Mouse (Mus musculus) granulocyte monocyte progenitor cell, adult 5-6 weeks (primary cell): ENCODE results near the gene Fbxl13. TPM values are rescaled to one million over a fixed set of nuclear protein-coding genes. Genes with fewer than 3 reads are reported as not detected.

Experiments used
- ATAC-seq: replicated peaks from 2 replicates; pipeline ENCODE4 v1.8.0; 2016; ENCODE audit warnings: mild to moderate bottlenecking, moderate TSS enrichment, inconsistent platforms; ENCODE audit not compliant: poor library complexity, severe bottlenecking
- total RNA-seq, 2 experiments: library from RNA; stranded (forward) in 1 of 2; stranded (reverse) in 1 of 2; fragments of 200-712, 200-1000 nt in 1 of 2; fragments of >200 nt in 1 of 2; fragmentation: Nextera tagmentation in 1 of 2; gene quantifications; 2 replicates each; pipeline ENCODE4 v1.2.3; 2014 to 2017

Gene Fbxl13
- total RNA-seq (2014; fragmentation: Nextera tagmentation) (not detected in 2 replicates), total RNA-seq (2017) (0.43 TPM in 1 of 2 replicates, not detected in the other)

DNA sequence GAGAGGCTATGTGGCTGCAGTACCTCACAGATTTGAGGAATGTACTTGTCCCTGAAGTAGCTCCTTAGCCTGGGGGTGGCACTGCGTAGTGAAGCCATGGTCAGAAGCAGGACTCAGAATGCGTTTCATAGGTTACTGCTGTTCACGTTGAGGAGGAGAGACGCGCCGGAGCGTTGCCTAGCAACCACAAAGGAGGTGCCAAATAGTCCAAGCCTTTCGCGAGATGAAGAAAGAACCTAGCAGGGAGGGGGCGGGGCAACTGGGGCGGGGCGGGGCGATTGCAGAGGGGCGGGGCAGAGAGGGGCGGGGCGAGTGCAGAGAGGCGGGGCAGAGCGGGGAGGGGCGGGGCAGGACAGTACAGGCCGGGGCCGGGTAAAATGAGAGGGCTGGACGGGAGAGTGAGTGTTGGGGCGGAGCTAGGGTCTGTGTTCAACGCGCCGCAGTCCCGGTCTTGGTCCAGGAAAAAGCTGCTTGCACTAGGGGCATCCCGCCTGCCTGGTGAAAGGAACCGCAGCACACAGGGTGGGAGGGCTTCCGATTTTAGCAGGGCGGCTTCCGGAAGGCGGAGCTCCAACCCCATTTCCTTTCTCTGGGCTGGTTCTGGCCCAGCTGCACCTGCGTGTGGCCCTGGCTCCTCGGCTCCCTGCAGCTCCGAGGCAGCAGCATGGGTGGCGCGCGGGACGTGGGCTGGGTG lies at the start of gene Fbxl13, which contains the start of gene Armc10:
Fbxl13 (minus strand) TSS at position 196 of the 694 bp plus-strand sequence.
Armc10 (plus strand) TSS at position 375 of the 694 bp plus-strand sequence.
- peak; percentile 87 for ATAC-seq

DNA sequence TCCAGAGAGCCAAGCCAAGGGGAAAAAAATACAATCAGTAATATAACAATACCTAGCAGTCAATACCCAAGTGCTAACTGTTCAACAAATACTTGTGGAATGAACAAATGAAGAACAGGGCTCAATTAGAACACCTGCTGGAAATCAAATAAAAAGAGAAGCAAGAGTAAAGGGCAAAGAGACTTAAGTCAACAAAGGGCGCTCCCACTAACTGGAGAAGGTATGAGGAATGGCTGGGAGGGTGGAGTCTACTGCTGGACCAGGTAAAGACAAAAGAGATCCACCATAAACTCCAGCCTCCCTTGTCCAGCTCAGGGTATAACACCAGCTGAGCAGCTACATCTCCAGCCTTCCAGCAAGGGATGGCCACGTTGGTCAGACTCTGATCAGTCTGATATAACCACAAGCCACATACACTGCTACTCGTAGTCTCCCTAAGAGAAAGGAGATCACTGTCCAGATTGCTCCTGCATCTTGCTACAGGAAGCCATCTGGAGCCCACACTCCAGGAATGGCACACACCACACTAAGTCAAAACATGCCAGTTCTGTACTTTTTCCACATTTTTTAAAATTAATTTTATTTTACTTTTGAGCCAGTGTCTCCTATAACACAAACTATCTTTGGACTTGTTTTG lies 49.5 kb upstream of the Fbxl13 start:
- no peak for ATAC-seq

DNA sequence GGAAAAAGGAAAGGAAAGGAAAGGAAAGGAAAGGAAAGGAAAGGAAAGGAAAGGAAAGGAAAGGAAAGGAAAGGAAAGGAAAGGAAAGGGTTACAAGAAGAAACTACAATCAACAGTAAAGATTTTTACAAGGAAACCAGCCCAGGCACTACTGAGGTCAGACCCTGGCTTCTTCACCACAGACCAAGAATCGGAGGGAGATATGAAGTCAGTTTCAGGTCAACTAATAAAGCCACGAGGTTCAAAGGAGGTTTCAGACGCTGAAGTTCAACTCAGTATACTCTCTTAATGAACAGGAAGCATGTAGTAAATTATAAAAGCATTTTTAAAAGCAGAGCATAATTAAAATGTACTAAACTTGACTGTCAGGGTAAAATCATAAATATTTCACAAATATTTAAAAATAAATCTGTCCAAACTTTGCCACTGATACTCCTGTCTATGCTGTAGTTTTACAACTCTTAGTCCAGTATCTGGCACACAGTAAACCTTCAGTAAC lies 48.0 kb upstream of the Fbxl13 start:
- ATAC-seq, result no peak

GRCm38 (mm10) chr5:21692230-21692629 lies 46.8 kb upstream of the Fbxl13 start:
- peak; percentile 17; the same call in 1 of the 2 replicates for ATAC-seq

DNA sequence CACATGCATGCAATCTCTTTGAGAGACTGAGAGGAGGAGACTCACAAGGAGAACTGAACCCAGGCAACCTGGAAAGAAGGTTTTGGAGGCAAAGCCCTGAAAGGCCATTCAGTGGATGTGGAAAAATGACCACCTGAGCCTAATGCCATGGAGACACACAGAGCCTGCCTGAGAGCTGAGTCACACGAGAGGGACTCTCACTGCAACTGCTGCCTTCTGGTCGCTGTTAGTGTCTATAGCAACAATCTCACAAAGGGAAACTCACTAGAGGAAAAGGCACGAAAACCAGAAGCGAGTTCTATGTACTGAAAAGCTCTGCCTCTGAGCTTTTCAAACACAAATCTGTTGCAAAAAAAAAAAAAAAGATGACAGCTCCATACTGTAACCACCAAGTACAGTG lies 41.6 kb upstream of the Fbxl13 start:
- peak; percentile 33; the same call in 1 of the 2 replicates for ATAC-seq

- no peak for ATAC-seq
Observed at GRCm38 (mm10) chr5:21685001-21685400, 39.6 kb upstream of the Fbxl13 start.

DNA sequence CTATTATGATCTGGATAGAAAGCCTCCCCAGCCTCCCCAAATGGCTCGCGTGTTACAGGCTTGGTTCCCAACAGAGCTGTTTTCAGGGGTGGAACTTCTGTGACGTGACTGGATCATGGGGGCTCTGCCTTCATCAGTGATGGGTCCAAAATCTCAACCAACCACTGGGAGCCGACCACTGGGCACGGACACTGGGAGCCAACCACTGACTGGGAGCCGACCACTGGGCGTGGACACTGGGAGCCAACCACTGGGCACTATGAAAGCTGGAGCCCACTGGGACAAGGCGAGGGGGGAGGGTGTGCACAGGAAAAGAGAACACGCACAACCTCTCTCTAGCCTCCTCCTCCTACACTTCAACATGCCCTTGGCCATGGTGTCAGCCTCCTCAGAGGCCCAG lies 38.4 kb upstream of the Fbxl13 start:
- ATAC-seq, result no peak

GRCm38 (mm10) chr5:21680940-21681339 lies 35.5 kb upstream of the Fbxl13 start:
- no peak for ATAC-seq

DNA sequence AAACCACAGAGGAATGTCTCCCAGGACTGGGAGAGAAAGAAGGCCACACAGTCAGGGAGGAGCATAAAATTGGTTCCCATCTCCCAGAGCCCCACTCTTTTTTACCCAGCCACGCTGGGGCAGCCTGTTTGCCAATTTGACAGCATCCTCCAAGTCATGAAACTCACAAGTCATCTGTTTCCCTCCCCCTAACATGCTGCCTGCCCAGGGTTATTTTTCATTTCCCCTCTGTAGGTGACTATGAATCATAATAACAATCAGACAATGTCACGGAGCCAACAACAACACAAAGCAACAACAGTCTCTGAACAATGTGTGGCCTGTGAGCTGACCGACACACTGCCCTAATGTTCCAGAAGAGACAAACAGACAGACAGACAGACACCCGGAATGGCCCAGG lies 34.6 kb upstream of the Fbxl13 start:
- no peak for ATAC-seq

DNA sequence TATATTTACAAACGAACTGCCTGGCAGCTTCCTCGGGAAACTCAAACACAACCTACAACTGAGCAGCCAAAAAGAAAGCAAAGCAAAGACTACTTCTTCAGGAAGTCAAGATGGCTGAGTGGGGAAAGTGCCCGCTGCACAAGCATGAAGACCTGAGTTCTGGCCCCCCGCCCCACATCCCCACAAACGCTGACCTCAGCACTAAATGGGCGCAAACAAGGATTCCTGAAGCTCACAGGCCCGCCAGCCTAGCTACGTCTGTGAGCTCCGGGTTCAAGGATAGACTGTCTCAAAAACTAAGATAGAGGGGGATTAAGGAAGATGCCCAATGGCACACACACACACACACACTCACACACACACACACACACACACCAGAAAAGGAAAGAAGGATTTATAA lies 32.9 kb upstream of the Fbxl13 start:
- ATAC-seq, result no peak

GRCm38 (mm10) chr5:21677939-21678338 lies 32.5 kb upstream of the Fbxl13 start:
- ATAC-seq, result no peak

DNA sequence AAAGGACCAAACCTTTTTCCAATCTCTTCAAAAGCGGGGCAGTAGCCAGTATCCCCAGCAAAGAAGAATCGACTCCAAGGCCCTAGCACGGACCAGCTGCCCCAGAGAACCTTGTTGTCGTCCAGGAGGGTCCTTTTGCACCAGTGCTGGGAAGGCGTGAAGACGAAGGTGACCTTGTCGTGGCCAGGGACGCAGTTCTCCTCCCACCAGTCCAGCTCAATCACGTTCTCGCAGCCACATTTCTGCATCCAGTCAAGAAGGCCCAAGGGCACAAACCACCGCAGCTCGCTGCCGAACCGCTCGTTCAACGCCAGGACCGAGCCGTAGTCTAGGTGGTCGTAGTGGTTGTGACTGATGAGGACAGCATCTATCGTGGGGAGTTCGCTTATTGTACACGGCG lies 30.1 kb upstream of the Fbxl13 start:
- no peak for ATAC-seq

DNA sequence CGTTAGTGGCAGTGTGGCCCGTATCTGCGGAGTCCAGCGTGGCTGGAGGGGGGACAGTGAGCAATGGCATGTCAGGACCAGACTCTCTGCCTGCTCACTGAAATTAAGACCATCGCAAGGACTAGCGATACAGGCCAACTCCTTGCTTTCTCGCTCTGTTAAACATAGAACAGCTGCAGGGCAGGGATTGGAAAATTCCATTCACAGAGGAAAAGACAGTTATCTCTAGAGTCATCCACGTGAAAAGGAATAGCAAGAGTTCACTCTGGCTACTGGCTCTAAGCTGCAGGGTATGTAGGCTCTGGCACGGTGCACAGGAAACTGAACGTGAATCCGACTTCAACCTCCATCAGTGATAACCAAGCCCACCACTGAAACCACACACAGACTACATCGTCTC lies 29.6 kb upstream of the Fbxl13 start:
- ATAC-seq, result no peak

GRCm38 (mm10) chr5:21673742-21674141 lies 28.3 kb upstream of the Fbxl13 start:
- no peak for ATAC-seq

- ATAC-seq, result peak; percentile 79
Observed at GRCm38 (mm10) chr5:21672812-21673635, 27.6 kb upstream of the Fbxl13 start.

DNA sequence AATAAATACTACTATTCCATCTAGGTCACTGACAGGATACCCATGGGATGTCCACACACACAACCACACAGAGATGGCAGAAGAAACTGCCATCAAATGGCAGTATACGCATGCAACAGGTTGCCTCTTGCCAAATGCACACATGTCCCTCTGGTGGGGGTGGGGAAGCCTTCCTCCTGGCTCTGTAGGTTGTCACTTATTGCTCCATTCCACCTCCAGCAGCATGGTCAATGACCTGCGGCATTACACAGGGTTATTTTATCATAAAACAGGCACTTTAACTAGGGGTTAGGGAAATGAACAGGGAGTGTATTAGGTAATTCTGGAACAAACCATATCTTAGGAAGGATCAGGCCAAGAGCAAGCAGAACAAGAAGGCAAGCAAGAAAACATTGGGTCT lies 23.9 kb upstream of the Fbxl13 start:
- ATAC-seq, result 0 out of 2 replicates have a peak, but pooled peaks have one; percentile 17

GRCm38 (mm10) chr5:21667191-21668137 lies 22.0 kb upstream of the Fbxl13 start:
- ATAC-seq, result no peak

- no peak for ATAC-seq
Observed at GRCm38 (mm10) chr5:21663081-21663480, 17.6 kb upstream of the Fbxl13 start.

DNA sequence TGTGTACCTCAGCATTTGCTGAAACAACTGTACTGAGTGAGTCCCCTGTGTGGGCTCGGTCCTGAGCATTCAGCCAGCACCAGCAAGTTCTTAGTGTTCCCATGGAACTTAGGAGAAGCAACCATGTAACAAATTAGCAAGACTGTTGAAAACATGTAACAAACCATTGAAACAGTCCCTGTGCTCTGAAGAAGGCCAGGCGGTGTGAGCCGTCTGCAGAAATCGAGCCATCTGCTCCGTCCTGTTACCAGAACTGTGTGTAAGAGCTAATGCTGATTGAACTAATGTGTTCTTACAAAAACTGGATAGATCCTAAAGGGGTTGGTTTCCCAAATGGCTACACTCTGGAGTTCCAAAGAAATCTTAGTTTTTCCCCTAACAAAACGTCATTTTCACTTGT lies 15.4 kb upstream of the Fbxl13 start:
- no peak for ATAC-seq
